Mouse (Mus musculus) heart, adult 2 months (tissue): ENCODE measurements around the gene Gnb5.

Source experiments
- CTCF ChIP-seq: fragments of 200-600 bp; IDR thresholded peaks from 2 replicates; pipeline ENCODE4 v1.8.1; 2022; ENCODE audit warnings: antibody characterized with exemption, mild to moderate bottlenecking, moderate library complexity
- EP300 ChIP-seq: fragments of 200-500 bp; IDR thresholded peaks from 2 replicates; pipeline ENCODE4 v1.6.1; 2011; ENCODE audit warnings: low read depth, low read length, control low read depth; ENCODE audit not compliant: insufficient read depth

DNA sequence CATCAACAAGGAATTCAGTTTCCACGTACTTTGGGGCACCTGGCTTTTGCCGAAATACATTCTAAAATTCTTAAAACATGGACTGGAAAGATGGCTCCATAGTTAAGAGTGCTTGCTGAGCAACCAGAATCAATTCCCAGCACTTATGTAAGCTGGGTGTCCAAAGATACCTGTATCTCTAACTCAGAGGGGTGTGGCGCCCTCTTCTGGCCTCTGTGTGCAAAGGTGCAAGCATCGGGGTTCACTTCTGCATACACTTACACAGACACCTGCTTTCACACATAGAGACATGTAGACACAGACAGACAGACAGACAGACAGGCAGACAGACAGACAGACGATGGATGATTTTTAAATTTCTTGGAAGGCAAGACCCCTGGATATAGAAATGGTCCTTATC, 25.3 kb upstream of the Gnb5 start:
- TF ChIP-seq CTCF (peak; percentile 69), EP300 (no peak)
